Mouse (Mus musculus) CH12.LX (cell line): ENCODE data around the gene Prkce.

Experiments
- CHD2 ChIP-seq: IDR thresholded peaks from 2 replicates; pipeline ENCODE4 v1.6.1; 2011; ENCODE audit warnings: low read length, improper control_type of control experiment
- CTCF ChIP-seq, 2 experiments: IDR thresholded peaks in 1 of 2; conservative IDR thresholded peaks in 1 of 2; 2 replicates each; pipeline ENCODE4 v1.5.1; 2011 to 2012; ENCODE audit warnings: low read depth in 2 of 2, low read length in 2 of 2, improper control_type of control experiment in 1 of 2, inconsistent platforms in 1 of 2, mild to moderate bottlenecking in 1 of 2, moderate library complexity in 1 of 2
- POLR2AphosphoS2 ChIP-seq: IDR thresholded peaks from 2 replicates; pipeline ENCODE4 v1.6.1; 2011; ENCODE audit warnings: low read depth, low read length, improper control_type of control experiment
- ZNF384 ChIP-seq: IDR thresholded peaks from 2 replicates; pipeline ENCODE4 v1.6.1; 2012; ENCODE audit warnings: low read depth, low read length, improper control_type of control experiment, inconsistent platforms

- TF ChIP-seq CHD2 (no peak), POLR2AphosphoS2 (no peak), ZNF384 (no peak), CTCF (conservative IDR thresholded peaks at IDR 0.05 in 1 of 2, IDR thresholded peaks at IDR 0.05 in 1 of 2; ENCODE audit: low read depth in 2 of 2, low read length in 2 of 2) (no peak)
Measured at GRCm38 (mm10) chr17:86226198-86226597, 58.6 kb downstream of the Prkce start.
